Mouse (Mus musculus): ENCODE data around the gene Tbc1d30.

DNA sequence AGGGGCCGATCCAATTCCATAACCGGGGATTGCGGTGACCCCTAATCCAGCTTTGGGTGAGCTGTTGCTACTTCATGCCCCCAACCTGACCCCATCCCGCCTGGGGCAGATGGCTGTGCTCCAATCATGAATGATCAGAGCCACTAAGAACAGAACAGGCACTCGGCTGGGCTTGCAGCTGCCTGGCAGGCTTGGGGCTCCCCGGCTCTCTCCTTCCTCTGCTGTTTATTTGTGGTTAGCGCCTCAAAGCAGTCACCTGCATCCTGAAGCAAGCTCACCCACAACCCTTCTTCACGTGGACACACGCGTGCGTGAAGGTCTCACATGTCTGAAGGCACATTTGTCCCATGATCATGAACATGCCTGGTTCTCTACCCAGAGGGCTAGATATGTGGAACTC lies 68.6 kb downstream of the Tbc1d30 start:
- no peak for TF ChIP-seq CTCF (IDR thresholded peaks at IDR 0.05; ENCODE audit: low read depth)
- TF ChIP-seq EP300 (IDR thresholded peaks at IDR 0.05; ENCODE audit: low read depth) = no peak

All from liver, embryonic 14.5 days (tissue).